Mouse (Mus musculus) adrenal gland, adult 18-20 months (tissue): ENCODE data around the gene Atp9a. TPM values are rescaled to one million over a fixed set of nuclear protein-coding genes. Genes with fewer than 3 reads are reported as not detected.
A peak's percentile ranks its signal among the peaks of the same experiment; 100 is the strongest.

Experiments
- DNase-seq, 2 experiments: peaks; one replicate each; pipeline ENCODE4 v3.0.0; 2021 to 2022; ENCODE audit warnings: low spot score in 2 of 2
- total RNA-seq, 2 experiments: library from RNA; stranded (reverse); gene quantifications; 1 replicate in 1 of 2; 2 replicates in 1 of 2; pipeline ENCODE4 v1.2.3; 2021

Atp9a gene
- total RNA-seq, 2 experiments from 2014 or later, result 74.1 to 115 TPM

DNA sequence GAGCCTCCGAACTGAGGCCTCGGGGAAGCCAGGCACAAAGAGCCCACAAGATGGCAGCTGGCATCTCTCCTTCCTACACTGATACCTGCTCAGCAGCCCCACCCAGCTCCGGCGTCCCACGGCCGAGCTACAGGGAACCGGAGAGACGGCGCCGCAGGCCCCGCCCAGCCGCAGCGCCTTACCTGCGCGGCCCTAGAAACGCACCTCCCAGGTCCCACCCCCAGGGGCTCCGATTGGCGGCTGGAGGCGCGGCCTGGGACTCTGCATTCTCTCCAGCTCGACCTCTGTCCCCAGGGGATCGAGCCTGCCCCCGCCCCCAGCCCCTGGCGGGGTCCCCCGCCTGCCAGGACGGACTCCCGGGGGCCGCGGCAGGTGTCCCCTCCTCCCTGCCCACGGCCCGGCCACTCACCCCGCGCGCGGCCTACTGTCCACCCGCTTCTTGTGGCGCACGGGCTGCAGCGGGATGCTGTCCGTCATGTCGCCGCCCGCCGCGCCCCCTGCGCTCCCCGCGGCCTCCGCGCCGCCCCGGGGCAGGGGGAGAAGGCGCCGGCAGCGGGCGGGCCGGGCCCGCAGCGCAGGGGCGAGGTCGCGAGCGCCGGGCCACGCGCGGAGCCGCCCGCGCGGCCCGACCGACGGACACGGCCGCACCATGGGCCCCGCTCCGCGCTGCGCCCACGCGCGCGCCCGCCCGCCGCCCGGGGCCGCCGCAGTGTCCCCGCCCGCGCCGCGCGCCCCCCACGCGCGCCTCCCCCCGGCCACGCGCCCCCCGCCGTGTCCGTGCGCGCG is 743 bp downstream of the Atp9a start:
- DNase-seq, result peak; percentile 60 to 67

- DNase-seq, result no peak
These were observed 1.7 kb downstream of the Atp9a start for GRCm38 (mm10) chr2:168740496-168740895.

DNA sequence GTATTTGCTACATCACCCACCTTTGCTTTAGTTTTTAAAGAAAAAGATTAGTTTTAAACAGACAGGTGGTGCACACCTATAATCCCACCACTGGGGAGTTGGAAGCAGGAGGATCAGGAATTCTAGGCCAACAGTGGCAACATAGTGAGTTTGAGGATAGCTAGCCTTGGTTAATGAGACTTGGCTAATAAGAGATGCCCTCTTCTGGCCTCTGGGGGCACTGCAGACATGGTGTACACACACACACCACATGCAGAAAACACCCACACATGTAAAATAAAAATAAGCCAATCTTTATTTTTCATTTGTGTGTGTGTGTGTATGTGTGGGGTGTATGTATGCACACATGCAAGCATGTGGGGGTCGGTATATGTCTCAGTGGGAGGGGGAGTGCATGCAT is 3.4 kb downstream of the Atp9a start:
- DNase-seq, result no peak

DNA sequence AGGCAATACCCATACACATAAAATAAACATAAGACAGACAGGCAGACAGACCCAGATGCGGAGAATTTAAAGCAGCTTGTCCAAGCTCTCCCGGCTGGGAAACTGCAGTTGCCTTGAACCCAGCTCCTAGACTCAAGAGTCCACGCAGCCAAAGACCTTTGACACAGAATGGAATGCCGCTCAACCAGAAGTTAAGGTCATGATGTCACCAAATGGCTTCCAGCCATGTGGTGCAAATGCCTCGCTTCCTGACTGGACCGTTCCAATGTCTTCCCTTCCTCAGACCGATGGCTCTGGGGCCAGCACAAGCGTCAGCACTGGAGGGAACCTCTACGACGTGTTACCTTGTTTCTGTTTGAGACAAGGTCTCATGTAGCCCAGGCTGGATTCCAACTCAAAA is 4.3 kb downstream of the Atp9a start:
- DNase-seq, result peak in 1 of 2 experiments; percentile 41

DNA sequence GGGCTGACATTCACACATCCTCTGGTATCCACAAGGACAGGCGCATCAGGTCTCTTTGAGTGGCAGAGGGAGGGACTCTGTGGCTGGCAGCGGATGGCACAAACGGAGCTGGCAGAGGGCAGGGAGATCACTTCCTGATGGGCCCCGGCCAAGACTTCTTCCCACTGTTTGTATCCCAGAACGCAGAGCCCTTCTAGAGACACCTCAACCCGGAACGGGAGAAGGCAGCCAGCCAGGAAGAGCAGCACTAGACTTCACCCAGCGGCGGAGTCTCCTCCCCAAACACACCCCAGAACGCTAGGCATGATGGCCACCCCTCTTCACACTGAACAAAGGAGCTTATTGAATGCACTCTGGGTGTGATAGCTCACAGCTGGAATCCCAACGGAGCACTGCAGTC is 8.2 kb downstream of the Atp9a start:
- DNase-seq, result peak in 1 of 2 experiments; percentile 37

DNA sequence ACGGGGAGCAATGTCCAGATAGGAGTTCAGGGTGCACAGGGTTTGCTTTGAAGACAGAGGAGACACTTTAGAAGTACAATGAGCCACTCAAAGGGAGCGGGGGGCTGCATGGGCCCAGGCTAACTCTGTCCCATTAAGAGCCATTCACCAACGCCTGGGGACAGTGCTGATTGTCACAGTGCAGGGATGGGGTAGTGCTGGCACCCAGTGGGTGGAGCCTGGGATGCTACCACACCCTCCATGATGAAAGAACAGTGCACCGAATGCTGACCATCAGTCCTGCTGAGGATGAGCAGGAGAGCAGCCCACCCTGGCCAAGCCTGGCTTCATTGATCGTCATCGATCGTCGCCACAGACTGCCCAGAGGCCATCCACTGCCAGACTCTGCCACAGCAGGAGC is 11.0 kb downstream of the Atp9a start:
- no peak for DNase-seq

- DNase-seq, result no peak
These were observed 12.5 kb downstream of the Atp9a start for GRCm38 (mm10) chr2:168729736-168730135.

DNA sequence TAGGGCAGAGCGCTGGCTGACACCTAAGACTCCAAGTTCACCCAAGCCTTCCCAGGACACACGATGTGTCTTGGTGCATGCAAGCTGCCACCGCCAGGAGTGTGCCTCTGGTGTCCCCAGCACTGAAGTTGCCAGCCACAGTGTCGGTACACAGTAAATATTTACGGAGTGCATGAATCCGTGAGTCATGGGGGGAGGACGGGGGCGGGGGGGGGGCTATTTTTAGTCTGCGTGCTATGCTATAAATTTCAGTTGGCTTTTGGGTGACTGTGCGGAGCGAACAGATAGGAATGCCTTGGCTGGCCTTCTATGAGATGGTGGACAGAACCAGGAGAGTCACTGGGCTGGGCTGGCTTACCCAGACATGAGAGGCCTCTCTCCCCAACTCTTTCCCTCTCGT is 14.2 kb downstream of the Atp9a start:
- no peak for DNase-seq

GRCm38 (mm10) chr2:168726007-168726406 is 16.2 kb downstream of the Atp9a start:
- peak; percentile 51 to 66 for DNase-seq

GRCm38 (mm10) chr2:168721313-168721712 is 20.9 kb downstream of the Atp9a start:
- no peak for DNase-seq

DNA sequence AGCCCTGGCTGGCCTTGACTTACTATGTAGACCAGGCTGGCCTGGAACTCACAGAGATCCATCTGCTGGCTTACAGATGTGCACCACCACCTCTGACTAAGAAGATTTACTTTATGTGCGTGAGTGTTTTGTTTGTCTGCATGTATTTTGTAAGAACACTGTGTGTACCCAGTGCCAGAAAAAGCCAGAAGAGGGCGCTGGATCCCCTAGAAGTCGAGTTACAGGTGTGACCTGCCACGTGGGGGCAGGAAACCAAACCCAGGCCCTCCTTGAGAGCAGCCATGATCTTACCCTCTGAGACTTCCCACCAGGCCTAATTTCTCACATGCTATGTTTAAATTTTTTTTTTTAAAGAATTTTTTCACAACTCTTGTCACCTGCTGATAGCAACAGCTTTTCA is 22.5 kb downstream of the Atp9a start:
- DNase-seq, result no peak

- DNase-seq, result no peak
These were observed 23.5 kb downstream of the Atp9a start for GRCm38 (mm10) chr2:168718735-168719134.

DNA sequence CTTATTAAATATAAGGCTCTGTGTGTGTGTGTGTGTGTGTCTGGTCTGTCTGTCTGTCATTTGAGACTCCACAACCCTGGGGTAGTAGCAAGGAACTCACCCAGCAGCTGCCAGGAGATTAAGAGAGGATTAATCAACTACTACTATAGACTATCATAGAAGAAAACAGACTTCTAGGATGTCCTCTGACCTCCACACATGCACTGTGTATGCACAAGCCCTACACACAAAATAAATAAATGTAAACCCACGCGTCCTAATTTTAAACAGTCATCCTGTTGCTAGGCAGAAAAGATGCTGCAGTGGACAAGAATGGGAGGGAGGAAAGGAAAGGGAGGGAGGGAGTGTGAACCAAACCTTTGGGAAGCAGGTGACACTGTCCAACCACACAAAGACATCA is 23.9 kb downstream of the Atp9a start:
- no peak for DNase-seq

DNA sequence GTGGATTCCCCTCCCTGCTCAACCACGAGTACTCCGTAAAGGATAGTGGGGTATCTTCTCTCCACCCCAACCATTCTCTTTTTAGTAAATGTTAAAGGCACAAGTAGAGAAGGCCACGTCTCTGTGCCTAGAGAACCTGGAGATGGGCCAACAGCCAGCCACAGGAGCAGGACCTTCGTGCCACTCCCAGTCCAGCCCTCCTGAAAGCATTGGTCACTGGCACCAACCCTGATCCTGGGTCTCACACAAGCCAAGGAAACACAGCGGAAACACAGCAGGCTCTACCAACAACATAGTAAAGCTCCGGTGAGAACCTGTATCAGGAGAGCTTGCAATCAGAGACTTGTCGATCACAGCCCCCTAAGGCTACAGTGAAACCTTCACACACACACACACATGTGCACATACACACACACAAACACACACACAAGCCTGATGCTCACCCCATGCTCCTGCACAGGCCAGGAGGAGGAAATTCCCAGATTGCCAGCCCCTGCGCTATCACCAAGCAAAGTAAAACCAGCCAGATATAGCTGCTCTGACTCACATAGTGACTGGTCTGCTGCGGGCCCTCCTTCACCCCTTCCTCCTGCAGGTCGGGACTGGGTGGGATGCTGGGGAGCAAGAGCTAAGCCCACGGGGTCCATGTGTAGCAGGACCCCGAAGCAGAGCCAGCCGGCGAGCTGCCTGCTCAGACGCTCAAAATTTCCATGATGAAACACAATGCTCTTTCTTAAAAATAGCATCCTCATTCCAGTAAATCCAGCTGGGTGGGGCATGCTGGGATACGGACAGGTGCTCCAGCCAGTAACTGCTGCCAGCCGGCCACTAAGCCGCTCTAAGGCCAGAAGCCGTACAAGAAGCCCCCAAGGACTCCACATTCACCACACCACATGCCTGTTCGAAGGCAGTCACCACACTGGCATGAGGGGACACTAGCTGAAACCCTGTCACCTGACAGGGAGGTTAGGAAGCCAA is 29.7 kb downstream of the Atp9a start:
- no peak for DNase-seq

DNA sequence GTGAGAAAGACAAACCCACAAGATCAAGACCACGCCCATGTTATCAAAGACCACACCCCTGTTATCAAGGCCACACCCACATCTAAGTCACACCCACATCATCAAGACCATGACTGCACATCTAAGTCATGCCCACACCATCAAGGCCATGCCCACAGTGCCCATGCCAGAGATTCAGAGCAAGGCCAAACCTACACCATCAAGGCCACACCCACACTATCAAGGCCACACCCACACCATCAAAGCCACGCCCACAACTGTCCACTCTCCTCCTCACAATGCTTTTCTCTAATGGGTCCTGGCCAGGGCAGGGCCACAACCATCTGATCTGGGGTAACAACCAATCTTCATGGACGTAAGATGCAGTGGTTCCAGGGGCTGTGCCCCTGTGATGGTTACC is 31.2 kb downstream of the Atp9a start:
- DNase-seq, result no peak

DNA sequence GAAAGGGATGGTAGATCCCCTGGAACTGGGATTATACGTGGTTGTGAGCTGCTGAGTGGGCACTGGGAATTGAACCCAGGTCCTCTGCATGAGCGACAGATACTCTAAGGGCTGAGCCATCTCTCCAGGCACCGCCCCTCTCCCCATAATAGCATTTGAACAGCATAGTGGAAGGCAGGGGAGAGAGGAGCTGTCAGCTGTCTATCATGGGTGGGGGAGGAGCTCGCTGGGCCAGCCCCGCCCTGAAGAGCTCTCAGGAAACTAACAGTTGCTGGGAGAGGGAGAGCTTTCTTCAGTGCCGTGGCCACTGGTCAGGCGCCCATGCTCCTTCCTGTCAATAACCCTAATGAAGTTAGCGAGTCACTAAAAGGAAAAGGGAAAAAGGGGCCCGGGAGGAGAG is 34.4 kb downstream of the Atp9a start:
- no peak for DNase-seq

GRCm38 (mm10) chr2:168702266-168702665 is 39.9 kb downstream of the Atp9a start:
- DNase-seq, result no peak

GRCm38 (mm10) chr2:168695027-168695403 is 47.2 kb downstream of the Atp9a start:
- DNase-seq, result no peak

- no peak for DNase-seq
These were observed 47.7 kb downstream of the Atp9a start for GRCm38 (mm10) chr2:168694379-168695026.

GRCm38 (mm10) chr2:168691774-168692173 is 50.4 kb downstream of the Atp9a start:
- DNase-seq, result peak; percentile 66 to 70

DNA sequence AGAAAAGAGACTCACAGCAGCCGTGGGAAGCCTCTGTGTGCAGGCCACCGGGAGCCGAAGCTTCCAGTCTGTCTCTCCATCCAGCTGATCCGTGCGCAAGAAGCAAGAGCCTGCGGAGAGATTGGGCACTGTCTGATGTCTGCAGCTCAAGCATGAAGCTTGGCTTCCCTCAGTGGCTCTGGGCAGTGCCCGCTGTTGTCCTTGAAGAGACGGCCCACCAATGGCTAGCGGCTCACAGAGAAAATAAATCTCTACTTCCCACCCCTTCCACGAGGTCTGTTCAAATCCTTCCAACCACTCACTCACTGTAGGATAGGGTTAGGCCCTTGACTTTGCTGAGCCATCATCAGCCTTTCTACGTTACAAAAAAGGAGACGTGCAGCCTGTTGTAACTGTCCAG is 54.9 kb downstream of the Atp9a start:
- no peak for DNase-seq

GRCm38 (mm10) chr2:168685909-168686308 is 56.3 kb downstream of the Atp9a start:
- no peak for DNase-seq
